ENCODE assay signal across 8 mouse cellular contexts in genomic region chr6:29214776-29215175, GRCm38 (mm10). TPM values are rescaled to one million over a fixed set of nuclear protein-coding genes. Genes with fewer than 3 reads are reported as not detected.
A peak's percentile ranks its signal among the peaks of the same experiment; 100 is the strongest.
DNase-seq lines count a peak whose midpoint lies in the region; ATAC-seq lines count a peak whose summit lies in the region.

No protein-coding gene starts in this region.

- peak overlapping the region; percentile 61 for H3K4me3 ChIP-seq in heart, embryonic 15.5 days
- H3K4me3 ChIP-seq in hindbrain, embryonic 12.5 days = no peak overlapping the region
- no peak overlapping the region for H3K4me3 ChIP-seq in midbrain, embryonic 15.5 days

- 58% methylated on average over 5 of the region's 5 CpGs for WGBS in heart, embryonic 15.5 days
- WGBS in hindbrain, embryonic 12.5 days = 34% methylated on average over 5 of the region's 5 CpGs
- whole genome bisulfite sequencing in midbrain, embryonic 15.5 days = 29% methylated on average over 5 of the region's 5 CpGs

- no peak overlapping the region for H3K9ac ChIP-seq in heart, embryonic 15.5 days
- no peak overlapping the region for H3K9ac ChIP-seq in hindbrain, embryonic 12.5 days
- no peak overlapping the region for H3K9ac ChIP-seq in midbrain, embryonic 15.5 days

- H3K4me1 ChIP-seq in heart, embryonic 15.5 days (replicated peaks) = peaks cover 38% of the 10 kb centered on the region
- peaks cover 45% of the 10 kb centered on the region for H3K4me1 ChIP-seq in hindbrain, embryonic 12.5 days
- H3K4me1 ChIP-seq in midbrain, embryonic 15.5 days = peaks cover 49% of the 10 kb centered on the region

- intact Hi-C loops in left cerebral cortex, postnatal 14 days (cut with DNase I) = no loop called here

- peaks cover 14% of the 10 kb centered on the region for H3K27me3 ChIP-seq in heart, embryonic 15.5 days
- peaks cover 24% of the 10 kb centered on the region for H3K27me3 ChIP-seq in hindbrain, embryonic 12.5 days
- peaks cover 9% of the 10 kb centered on the region; the same call in 1 of the 2 replicates for H3K27me3 ChIP-seq in midbrain, embryonic 15.5 days (replicated peaks)

- no peak for ATAC-seq in heart, embryonic 15.5 days (replicated peaks; ENCODE audit: insufficient number of reproducible peaks, insufficient read depth, low FRiP score, low read depth)
- ATAC-seq in hindbrain, embryonic 12.5 days (ENCODE audit: low FRiP score) = no peak
- ATAC-seq in midbrain, embryonic 15.5 days (replicated peaks) = no peak

- no peaks in the 10 kb centered on the region for H3K9me3 ChIP-seq in heart, embryonic 15.5 days (replicated peaks)
- no peaks in the 10 kb centered on the region for H3K9me3 ChIP-seq in hindbrain, embryonic 12.5 days (replicated peaks)
- H3K9me3 ChIP-seq in midbrain, embryonic 15.5 days = no peaks in the 10 kb centered on the region

- peak overlapping the region; percentile 95; the same call in 1 of the 2 replicates for H3K4me2 ChIP-seq in heart, embryonic 15.5 days
- peak overlapping the region; percentile 95; the same call in 1 of the 2 replicates for H3K4me2 ChIP-seq in hindbrain, embryonic 12.5 days (replicated peaks)
- H3K4me2 ChIP-seq in midbrain, embryonic 15.5 days = peak overlapping the region; percentile 98

- no peak for DNase-seq in heart, adult 11 months
- peak; percentile 45 for DNase-seq in T-cell, adult 2 months (ENCODE audit: low spot score)
- DNase-seq in spleen, postnatal 4 days (ENCODE audit: low spot score in 2 of 2) = no peak
- DNase-seq in kidney, adult 8-10 months = no peak
- no peak for DNase-seq in left cerebral cortex, postnatal 14 days (ENCODE audit: low spot score in 2 of 2)

- H3K27ac ChIP-seq in heart, embryonic 15.5 days = no peak overlapping the region
- no peak overlapping the region for H3K27ac ChIP-seq in hindbrain, embryonic 12.5 days
- no peak overlapping the region for H3K27ac ChIP-seq in midbrain, embryonic 15.5 days

- no peaks in the 10 kb centered on the region for H3K36me3 ChIP-seq in heart, embryonic 15.5 days
- no peaks in the 10 kb centered on the region for H3K36me3 ChIP-seq in hindbrain, embryonic 12.5 days
- no peaks in the 10 kb centered on the region for H3K36me3 ChIP-seq in midbrain, embryonic 15.5 days (replicated peaks)

RNA-seq across cellular contexts. Expression of gene Impdh1, which starts 1.4 kb away (rescaled TPM):
- polyA plus RNA-seq in heart, embryonic 15.5 days (2015; fragmentation: Nextera tagmentation; extraction: Ambion mirVana) = 32.8 and 38.6 TPM in 2 replicates
- polyA plus RNA-seq in hindbrain, embryonic 12.5 days (2016; fragmentation: Nextera tagmentation; extraction: Ambion mirVana) = 49.9 and 52.4 TPM in 2 replicates
- 59.3 and 63.4 TPM in 2 replicates for polyA plus RNA-seq in midbrain, embryonic 15.5 days (2015; fragmentation: Nextera tagmentation; extraction: Ambion mirVana)
- total RNA-seq in left cerebral cortex, postnatal 14 days (2021) = 10 to 100 TPM; 86.5 to 99.2 TPM

RNA-seq across cellular contexts. Expression of gene Prrt4, which starts 35.4 kb away (rescaled TPM):
- 1.5 and 1.6 TPM in 2 replicates for polyA plus RNA-seq in heart, embryonic 15.5 days (2015; fragmentation: Nextera tagmentation; extraction: Ambion mirVana)
- polyA plus RNA-seq in hindbrain, embryonic 12.5 days (2016; fragmentation: Nextera tagmentation; extraction: Ambion mirVana) = 2.4 and 2.6 TPM in 2 replicates
- 9.8 and 10.7 TPM in 2 replicates for polyA plus RNA-seq in midbrain, embryonic 15.5 days (2015; fragmentation: Nextera tagmentation; extraction: Ambion mirVana)
- total RNA-seq in left cerebral cortex, postnatal 14 days (2021) = 1 to 10 TPM; 4.7 to 5.5 TPM

RNA-seq across cellular contexts. Expression of gene Rbm28, which starts 50.0 kb away (rescaled TPM):
- polyA plus RNA-seq in heart, embryonic 15.5 days (2015; fragmentation: Nextera tagmentation; extraction: Ambion mirVana) = 22.8 and 28.8 TPM in 2 replicates
- 57.7 and 61.0 TPM in 2 replicates for polyA plus RNA-seq in hindbrain, embryonic 12.5 days (2016; fragmentation: Nextera tagmentation; extraction: Ambion mirVana)
- polyA plus RNA-seq in midbrain, embryonic 15.5 days (2015; fragmentation: Nextera tagmentation; extraction: Ambion mirVana) = 38.9 and 46.9 TPM in 2 replicates
- total RNA-seq in left cerebral cortex, postnatal 14 days (2021) = 10 to 100 TPM; 35.5 to 37.3 TPM

RNA-seq across cellular contexts. Expression of gene Hilpda, which starts 57.5 kb away (rescaled TPM):
- polyA plus RNA-seq in heart, embryonic 15.5 days (2015; fragmentation: Nextera tagmentation; extraction: Ambion mirVana) = 22.0 and 29.8 TPM in 2 replicates
- 31.8 and 32.1 TPM in 2 replicates for polyA plus RNA-seq in hindbrain, embryonic 12.5 days (2016; fragmentation: Nextera tagmentation; extraction: Ambion mirVana)
- 35.8 and 36.2 TPM in 2 replicates for polyA plus RNA-seq in midbrain, embryonic 15.5 days (2015; fragmentation: Nextera tagmentation; extraction: Ambion mirVana)
- total RNA-seq in left cerebral cortex, postnatal 14 days (2021) = 1 to 10 TPM; 5.7 to 6.5 TPM
